Mouse (Mus musculus) retina, embryonic 14.5 days (tissue): Measurements from ENCODE around the gene Cdc42ep5.
A peak's percentile ranks its signal among the peaks of the same experiment; 100 is the strongest.

Experiments used
- DNase-seq: peaks from one replicate; pipeline ENCODE4 v3.0.0-alpha.2; 2015; ENCODE audit warnings: low spot score

The Cdc42ep5 gene

GRCm38 (mm10) chr7:4145552-4146190 is 19.0 kb downstream of the Cdc42ep5 start:
- DNase-seq = peak; percentile 74

DNA sequence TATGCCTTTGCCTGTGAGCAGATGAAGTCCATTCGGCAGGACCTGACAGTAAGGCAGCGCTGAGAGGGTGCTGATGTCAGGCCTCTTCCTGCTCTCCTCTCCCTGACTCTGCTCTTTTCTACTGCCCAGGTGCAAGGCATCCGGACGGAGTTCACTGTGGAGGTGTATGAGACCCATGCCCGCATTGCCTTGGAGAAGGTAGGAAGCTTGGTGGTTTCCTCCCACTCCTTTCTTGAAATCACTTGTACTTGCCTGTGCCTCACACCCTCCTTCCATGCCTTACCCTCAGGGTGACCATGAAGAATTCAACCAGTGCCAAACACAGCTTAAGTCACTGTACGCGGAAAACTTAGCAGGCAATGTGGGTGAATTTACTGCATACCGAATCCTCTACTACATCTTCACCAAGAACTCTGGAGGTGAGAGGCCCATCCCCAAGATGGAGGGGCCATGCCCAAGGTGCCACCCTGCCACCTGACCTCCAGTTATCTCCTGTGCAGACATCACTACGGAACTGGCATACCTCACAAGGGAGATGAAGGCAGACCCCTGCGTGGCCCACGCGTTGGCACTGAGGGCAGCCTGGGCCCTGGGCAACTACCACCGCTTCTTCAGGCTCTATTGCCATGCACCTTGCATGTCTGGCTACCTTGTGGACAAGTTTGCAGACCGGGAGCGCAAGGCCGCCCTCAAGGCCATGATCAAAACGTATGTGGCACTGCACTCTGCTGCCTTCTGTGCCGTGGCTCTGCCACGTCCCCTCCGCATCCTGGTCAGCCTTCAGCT is 19.7 kb downstream of the Cdc42ep5 start:
- no peak for DNase-seq

DNA sequence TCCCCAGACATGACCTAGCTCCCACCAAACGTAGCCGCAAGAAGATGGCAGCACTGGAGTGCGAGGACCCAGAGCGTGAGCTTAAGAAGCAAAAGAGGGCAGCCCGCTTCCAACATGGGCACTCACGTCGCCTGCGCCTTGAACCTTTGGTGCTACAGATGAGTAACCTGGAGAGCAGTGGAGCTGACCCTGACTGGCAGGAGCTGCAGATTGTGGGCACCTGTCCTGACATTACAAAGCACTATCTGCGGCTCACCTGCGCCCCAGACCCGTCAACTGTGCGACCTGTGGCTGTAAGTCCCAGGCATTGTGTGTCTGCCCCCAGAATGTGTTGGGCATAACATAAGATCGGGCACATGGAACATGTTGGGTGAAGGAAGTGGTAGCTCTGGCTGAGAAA is 20.6 kb downstream of the Cdc42ep5 start:
- DNase-seq = no peak

DNA sequence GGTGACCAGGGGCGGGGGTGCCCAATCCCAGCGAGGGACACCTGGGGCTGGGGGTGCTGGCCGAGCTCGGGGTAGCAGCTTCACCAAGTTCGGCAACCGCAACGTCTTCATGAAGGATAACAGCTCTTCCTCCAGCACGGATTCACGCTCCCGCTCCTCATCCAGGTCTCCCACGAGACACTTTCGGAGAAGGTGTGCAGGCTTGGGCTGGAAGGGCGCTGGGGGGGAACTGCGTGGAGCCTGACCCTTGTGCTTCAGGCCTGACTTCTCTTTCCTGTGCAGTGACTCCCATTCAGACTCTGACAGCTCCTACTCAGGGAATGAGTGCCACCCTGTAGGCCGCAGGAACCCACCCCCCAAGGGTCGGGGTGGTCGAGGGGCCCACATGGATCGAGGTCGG is 21.2 kb downstream of the Cdc42ep5 start:
- no peak for DNase-seq

DNA sequence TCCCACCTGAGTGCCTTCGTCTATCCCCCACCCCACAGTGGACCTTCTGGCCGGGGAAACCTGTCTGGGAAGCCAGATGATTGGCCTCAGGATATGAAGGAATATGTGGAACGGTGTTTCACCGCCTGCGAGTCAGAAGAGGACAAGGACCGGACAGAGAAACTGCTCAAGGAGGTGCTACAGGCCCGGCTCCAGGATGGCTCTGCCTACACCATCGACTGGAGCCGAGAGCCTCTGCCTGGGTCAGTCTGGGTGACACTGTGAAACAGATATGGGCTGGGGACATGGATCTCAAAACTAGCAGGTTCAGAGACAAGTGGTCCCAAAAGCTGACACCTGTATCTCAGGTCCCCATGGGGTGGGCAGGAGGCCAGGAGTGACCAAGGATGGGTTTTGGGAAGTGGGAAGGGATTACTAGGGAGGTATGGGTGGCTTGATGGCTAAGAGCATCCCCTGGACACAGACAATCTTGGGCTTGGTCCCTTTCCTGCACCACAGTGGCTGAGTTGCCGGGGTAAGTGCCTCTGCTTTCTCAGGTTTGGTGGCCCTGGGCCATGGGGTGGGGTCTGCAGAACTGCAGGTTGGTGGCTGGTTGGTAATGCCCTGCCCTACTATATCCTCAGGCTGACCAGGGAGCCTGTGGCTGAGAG is 21.7 kb downstream of the Cdc42ep5 start:
- DNase-seq = no peak

GRCm38 (mm10) chr7:4141648-4142325 is 22.9 kb downstream of the Cdc42ep5 start:
- DNase-seq = no peak

DNA sequence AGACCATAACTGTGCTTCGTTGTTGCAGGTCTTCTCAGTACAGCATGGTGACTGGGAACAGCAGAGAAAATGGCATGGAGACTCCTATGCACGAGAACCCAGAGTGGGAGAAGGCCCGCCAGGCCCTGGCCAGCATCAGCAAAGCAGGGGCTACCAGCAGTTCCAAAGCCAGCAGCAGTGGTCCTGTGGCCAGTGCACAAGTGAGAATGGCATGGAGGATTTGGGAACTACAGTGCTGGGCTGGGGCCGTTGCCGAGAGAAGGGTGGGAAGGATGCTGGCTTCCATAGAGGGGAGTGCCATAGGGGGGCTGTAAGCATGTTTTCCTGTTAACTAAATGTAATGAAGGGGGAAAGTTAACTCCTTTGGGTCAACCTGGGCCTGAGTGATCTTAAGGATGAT is 25.3 kb downstream of the Cdc42ep5 start:
- no peak for DNase-seq

DNA sequence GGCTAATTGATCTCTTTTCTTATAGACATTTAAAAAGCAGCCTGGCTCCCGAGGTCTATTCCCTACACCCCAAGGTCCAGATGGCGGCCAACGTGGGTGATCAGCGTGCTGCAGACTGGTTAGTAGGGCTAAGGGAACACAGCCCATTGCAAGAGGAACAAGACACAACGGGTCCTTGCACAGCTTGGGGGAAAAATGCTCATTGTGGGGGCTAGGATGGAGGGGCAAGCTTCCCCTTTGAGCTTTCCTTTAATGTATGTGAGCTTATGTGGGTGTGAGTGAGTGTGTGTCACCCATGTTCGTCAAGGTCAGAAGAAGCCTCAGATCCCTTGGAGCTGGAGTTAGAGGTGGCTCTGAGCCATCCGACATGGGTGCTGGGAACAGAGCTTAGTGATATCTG is 26.0 kb downstream of the Cdc42ep5 start:
- no peak for DNase-seq

DNA sequence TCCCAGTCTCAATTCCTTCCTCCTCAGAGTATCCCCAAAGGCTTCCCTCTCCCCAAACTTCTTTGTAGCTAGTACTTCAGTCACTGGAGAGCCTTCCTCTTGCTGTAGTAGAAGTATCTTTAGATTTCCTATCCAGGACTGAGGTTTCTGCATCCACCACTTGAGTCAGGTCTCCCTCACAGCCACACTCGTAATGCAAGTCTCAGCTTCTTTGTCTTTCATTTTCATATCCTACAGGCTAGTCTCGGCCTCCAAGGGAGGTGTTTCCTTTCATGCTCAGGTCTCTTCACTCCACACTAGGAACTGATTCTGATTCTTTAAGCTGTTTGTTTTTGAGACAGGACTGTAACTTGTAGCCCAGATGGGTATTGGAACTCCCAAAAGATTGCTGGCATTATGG is 26.5 kb downstream of the Cdc42ep5 start:
- no peak for DNase-seq

- DNase-seq = no peak
Measured at GRCm38 (mm10) chr7:4137746-4138145, 26.9 kb downstream of the Cdc42ep5 start.

DNA sequence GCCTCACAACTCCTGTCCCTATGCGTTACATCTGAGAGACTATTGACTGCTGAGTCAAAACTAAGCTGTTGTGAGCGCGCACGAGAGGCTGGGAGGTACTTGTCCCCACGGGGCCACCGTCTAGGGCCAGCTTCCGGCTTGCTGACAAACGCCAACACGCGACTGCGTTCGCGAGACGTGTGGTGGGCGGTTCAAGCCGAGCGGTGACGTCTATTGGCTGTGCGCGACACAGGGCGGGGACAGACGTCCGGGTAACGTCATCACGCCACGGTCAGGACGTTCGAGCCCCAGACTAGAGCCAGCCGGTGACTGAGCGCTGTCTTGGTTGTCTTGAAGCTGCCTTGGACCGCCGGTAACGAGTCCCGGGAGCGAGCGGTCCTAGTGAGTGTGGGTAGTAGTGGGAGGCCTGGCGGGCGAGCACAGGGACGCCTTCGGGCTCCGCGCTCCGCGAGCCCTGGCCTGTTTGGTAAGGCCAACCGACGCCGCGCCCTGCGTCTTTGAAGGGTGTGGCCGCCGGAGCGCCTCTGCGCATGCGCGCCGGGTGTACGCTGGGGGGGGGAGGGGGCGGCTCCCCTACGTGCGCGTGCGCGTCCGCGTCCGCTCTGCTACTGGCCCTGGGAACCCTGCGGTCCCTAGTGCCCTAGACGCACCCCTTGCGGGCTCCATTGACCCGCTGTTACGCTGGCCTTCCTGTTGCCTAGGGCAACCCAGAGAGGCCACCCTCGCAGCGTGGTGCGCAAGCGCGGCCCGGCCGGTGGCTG is 27.7 kb downstream of the Cdc42ep5 start, which contains the start of gene Leng8:
Gene Leng8 (plus strand): TSS at position 269 of the 761 bp plus-strand sequence.
- peak; percentile 98 for DNase-seq

DNA sequence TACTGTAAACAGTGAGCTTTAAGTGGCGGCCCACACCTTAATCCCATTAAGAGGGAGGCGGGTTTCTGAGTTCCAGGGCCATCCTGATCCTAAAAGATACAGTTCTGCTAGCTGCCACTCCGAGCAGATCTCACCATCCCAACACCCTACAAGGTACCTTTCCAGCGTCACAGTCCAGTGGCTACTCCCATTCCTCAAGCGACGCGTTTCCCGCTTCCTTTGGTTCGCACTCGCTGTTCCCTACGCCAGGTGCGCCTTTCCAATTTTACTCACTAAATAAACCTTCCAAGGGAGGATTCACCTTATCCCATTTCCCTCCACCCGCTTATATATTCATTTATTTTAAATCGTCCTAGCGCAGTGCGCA is 28.3 kb downstream of the Cdc42ep5 start:
- no peak for DNase-seq

GRCm38 (mm10) chr7:4134911-4135310 is 29.7 kb downstream of the Cdc42ep5 start:
- DNase-seq = no peak

DNA sequence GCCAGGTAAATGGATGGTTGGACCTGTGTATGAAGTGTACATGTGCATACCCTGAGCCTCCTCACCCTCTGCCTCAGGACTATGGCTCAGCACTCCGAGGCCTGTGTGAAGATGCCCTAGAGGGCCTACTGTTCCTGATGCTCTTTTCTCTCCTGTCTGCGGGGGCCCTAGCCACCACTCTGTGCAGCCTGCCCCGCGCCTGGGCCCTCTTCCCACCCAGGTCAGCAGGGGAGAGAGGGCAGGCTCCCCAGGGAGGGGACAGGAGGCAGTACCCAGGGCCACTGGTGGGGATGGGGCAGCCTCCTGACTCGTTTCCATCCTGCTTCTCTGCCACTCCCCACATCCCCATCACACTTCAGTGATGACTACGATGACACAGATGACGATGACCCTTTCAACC is 31.7 kb downstream of the Cdc42ep5 start:
- no peak for DNase-seq

DNA sequence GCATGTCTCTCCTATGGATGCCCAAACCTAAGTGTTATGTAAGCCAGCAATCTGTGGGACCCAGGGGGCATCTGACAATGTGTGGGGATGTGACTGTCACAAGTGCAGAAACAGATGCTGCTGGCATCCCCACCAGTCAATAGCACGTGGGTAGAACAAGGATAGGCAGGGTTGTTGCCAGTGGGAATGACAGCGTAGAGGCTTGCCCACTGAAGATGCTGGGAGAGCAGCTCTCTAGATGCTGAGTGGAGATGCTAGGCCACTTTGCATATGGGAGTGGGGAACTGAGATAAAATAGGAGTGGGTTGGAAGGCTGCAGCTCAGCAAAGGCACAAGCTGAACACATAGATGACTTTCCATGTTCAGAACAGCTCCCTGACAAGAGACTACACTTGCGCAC is 32.1 kb downstream of the Cdc42ep5 start:
- DNase-seq = no peak

- DNase-seq = no peak
Measured at GRCm38 (mm10) chr7:4131964-4132363, 32.7 kb downstream of the Cdc42ep5 start.

DNA sequence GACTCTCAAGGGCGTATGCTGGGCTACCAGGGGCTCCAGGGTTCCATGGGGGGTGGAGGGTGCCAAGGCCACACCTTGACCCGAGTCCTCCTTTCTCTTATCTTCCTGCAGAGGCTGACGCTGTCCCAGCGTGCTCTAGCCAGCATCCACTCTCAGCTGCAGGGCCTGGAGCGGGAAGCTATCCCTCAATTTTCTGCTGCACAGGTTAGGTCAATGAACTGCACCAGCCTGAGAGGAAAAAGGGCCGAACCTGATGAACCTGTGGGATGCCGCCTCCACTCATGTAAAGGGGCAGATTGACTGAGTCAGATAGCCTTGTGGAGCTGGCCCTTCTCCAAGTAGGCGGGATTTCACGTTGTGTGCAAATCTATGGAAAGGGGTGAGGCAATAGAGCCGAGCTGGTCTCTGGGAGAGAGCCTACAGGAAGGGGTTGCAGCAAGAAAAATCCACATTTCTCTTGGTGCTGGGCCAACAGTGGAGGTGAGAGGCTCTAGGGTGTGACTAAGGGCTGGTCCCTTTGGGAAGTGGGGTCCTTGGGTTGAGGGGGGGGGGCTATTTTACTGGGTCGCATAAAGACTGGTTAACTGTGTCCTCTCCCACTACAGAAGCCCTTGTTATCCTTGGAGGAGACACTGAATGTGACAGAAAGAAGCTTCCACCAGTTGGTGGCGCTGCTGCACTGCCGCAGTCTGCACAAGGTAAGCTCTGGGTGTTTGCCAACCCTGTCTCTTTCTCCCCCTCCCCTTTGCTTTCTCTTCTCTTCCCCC is 33.8 kb downstream of the Cdc42ep5 start:
- DNase-seq = peak; percentile 93

GRCm38 (mm10) chr7:4128860-4129259 is 35.8 kb downstream of the Cdc42ep5 start:
- DNase-seq = no peak

- DNase-seq = no peak
Measured at GRCm38 (mm10) chr7:4127894-4128293, 36.8 kb downstream of the Cdc42ep5 start.

DNA sequence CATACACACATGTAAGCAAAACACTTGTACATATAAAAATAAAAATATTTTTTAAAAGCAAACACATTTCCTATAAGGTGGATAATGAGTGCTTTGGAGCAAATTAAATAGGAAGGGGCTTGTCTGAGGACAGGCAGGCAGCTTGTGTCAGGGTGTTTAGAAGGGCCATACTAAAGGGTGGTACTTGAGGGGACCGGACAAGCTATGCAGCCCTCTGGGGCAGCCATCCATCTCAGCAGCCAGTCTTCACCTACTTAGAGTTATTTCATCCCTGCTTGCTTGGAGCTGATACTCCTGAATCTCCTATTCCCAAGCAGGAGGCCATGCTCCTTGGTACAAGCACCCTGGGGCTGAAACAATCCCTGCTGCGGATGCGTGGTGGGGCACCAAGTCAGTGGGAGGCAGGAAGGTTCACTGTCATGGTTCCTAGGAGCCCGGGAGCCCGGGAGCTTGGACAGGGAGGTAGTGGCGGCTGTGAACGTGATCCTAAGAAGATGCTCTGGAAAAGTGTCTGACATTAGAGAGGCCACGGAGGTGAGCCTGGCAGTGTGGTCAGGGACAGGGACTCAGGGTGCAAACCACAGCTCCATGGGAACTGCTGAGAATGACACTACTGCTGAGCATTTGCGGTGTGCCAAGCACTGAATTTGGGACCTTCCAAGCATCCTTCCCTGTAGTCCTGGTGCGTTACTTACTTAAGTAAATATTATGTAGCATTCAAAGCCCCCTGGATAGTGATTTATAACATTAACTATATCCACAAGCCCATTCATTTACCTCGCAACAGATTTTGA is 37.5 kb downstream of the Cdc42ep5 start:
- DNase-seq = no peak
